ENCODE assay signal across 8 mouse cellular contexts in the genomic region with DNA sequence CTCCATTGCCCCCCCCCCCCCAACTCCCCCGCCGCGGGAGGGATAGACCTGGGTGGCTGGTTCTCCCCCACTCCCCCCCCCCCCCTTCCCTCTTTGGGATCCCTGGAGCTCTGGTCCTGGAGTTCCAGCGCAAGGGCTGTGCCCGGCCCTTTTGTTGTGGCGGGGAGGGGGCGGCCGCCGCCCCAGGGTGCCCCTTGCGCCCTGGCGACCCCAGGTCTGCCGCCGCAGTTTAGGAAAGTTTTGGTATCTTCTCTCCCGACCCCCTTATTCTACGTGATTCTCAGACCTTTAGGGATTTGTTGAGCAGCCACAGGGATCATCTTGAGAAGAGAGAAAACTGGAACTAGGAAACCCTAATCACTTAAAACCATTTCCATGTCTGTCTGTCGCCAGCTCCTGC. TPM values are rescaled to one million over a fixed set of nuclear protein-coding genes. Genes with fewer than 3 reads are reported as not detected.
DNase-seq lines count a peak whose midpoint lies in the region; ATAC-seq and TF ChIP-seq lines count a peak whose summit lies in the region.

No protein-coding gene starts in this region.

- DNase-seq in layer of hippocampus, adult 2 months (ENCODE audit: low spot score in 2 of 2): no peak
- no peak for DNase-seq in layer of hippocampus, adult 9-10 months (ENCODE audit: low spot score)
- DNase-seq in cerebellum, postnatal 10 days: peak; percentile 35 to 40
- DNase-seq in urinary bladder, postnatal 14 days (ENCODE audit: low spot score): no peak
- DNase-seq in B cell, adult 2 months: no peak
- DNase-seq in gastrocnemius, postnatal 10 days: no peak

- H3K4me2 ChIP-seq in heart, embryonic 16.5 days (ENCODE audit: low read depth, low read length): peak overlapping the region; percentile 75
- H3K4me2 ChIP-seq in midbrain, embryonic 12.5 days (replicated peaks): peak overlapping the region; percentile 65

- under 1% methylated on average over 13 of the region's 16 CpGs for WGBS in heart, embryonic 16.5 days
- 0% methylated on average over 13 of the region's 16 CpGs for WGBS in midbrain, embryonic 12.5 days

- peaks cover 19% of the 10 kb centered on the region for H3K4me1 ChIP-seq in heart, embryonic 16.5 days (ENCODE audit: control insufficient read depth, insufficient read depth, low read length)
- peaks cover 18% of the 10 kb centered on the region for H3K4me1 ChIP-seq in midbrain, embryonic 12.5 days

- H3K27me3 ChIP-seq in heart, embryonic 16.5 days (ENCODE audit: control insufficient read depth, insufficient read depth, low read length): no peaks in the 10 kb centered on the region
- no peaks in the 10 kb centered on the region for H3K27me3 ChIP-seq in midbrain, embryonic 12.5 days

- peak overlapping the region; percentile 85 for H3K4me3 ChIP-seq in layer of hippocampus, adult 2 months
- peak overlapping the region; percentile 92 for H3K4me3 ChIP-seq in heart, embryonic 16.5 days (ENCODE audit: low read length)
- H3K4me3 ChIP-seq in midbrain, embryonic 12.5 days: peak overlapping the region; percentile 87

- H3K9me3 ChIP-seq in heart, embryonic 16.5 days (replicated peaks; ENCODE audit: control insufficient read depth, low read length): no peaks in the 10 kb centered on the region
- no peaks in the 10 kb centered on the region for H3K9me3 ChIP-seq in midbrain, embryonic 12.5 days

- TF ChIP-seq CTCF in layer of hippocampus, adult 2 months (conservative IDR thresholded peaks at IDR 0.05): no peak

- no peaks in the 10 kb centered on the region for H3K36me3 ChIP-seq in heart, embryonic 16.5 days (ENCODE audit: control insufficient read depth, insufficient read depth)
- H3K36me3 ChIP-seq in midbrain, embryonic 12.5 days: no peaks in the 10 kb centered on the region

- peak overlapping the region; percentile 93 for H3K9ac ChIP-seq in heart, embryonic 16.5 days (ENCODE audit: low read length)
- H3K9ac ChIP-seq in midbrain, embryonic 12.5 days (replicated peaks): peak overlapping the region; percentile 89

- ATAC-seq in heart, embryonic 16.5 days (replicated peaks; ENCODE audit: extremely low read depth, insufficient read depth, low FRiP score): 0 out of 2 replicates have a peak, but pooled peaks have one; percentile 16
- ATAC-seq in midbrain, embryonic 12.5 days (ENCODE audit: low FRiP score, low read depth): peak; percentile 42

- peak overlapping the region; percentile 98 for H3K27ac ChIP-seq in layer of hippocampus, adult 2 months
- H3K27ac ChIP-seq in heart, embryonic 16.5 days (ENCODE audit: low read length): peak overlapping the region; percentile 90
- H3K27ac ChIP-seq in midbrain, embryonic 12.5 days (replicated peaks): peak overlapping the region; percentile 95

RNA-seq across cellular contexts. Expression of gene Fam171a1, which starts 4.9 kb away (rescaled TPM):
- total RNA-seq in layer of hippocampus, adult 2 months (2021): 10 to 100 TPM; 72.1 to 73.2 TPM
- 21.6 and 26.5 TPM in 2 replicates for polyA plus RNA-seq in heart, embryonic 16.5 days (2015; fragmentation: Nextera tagmentation; extraction: Ambion mirVana)
- 51.8 and 54.4 TPM in 2 replicates for polyA plus RNA-seq in midbrain, embryonic 12.5 days (2016; fragmentation: Nextera tagmentation; extraction: Ambion mirVana)
- 10 to 100 TPM; 11.1 to 14.6 TPM for total RNA-seq in gastrocnemius, postnatal 10 days (2021)

Comparison
In these comparisons a context has a peak if more than half of its experiments do, and no peak if none do; other contexts are left out.
1. DNase-seq: peak in cerebellum, postnatal 10 days (2 of 2); none in layer of hippocampus, adult 2 months (0 of 2), layer of hippocampus, adult 9-10 months (single experiment), urinary bladder, postnatal 14 days (single experiment), B cell, adult 2 months (0 of 2) and gastrocnemius, postnatal 10 days (single experiment).
2. RNA of gene Fam171a1, which starts 4.9 kb away (total RNA-seq): 72.1 to 73.2 TPM in layer of hippocampus, adult 2 months; 11.1 to 14.6 TPM in gastrocnemius, postnatal 10 days; every median in the first group is over 4 times any median in the second.
3. Peak in every context shown above with its lines, with median percentiles within 50 percentile points of each other: H3K27ac ChIP-seq and H3K4me3 ChIP-seq.